Mouse (Mus musculus): Measurements from ENCODE around the gene Cnot8.

Gene Cnot8

GRCm38 (mm10) chr11:58146241-58146640 lies 42.3 kb downstream of the Cnot8 start:
- in situ Hi-C loops (cut with MboI; ENCODE audit: low sequenced_read_pairs) = no loop called here

GRCm38 (mm10) chr11:58155458-58155857 lies 51.5 kb downstream of the Cnot8 start:
- in situ Hi-C loops (cut with MboI; ENCODE audit: low sequenced_read_pairs) = no loop called here

GRCm38 (mm10) chr11:58156871-58157270 lies 52.9 kb downstream of the Cnot8 start:
- in situ Hi-C loops (cut with MboI; ENCODE audit: low sequenced_read_pairs) = no loop called here

GRCm38 (mm10) chr11:58165072-58165471 lies 61.1 kb downstream of the Cnot8 start:
- in situ Hi-C loops (cut with MboI; ENCODE audit: low sequenced_read_pairs) = no loop called here

GRCm38 (mm10) chr11:58167822-58168166 lies 63.8 kb downstream of the Cnot8 start:
- in situ Hi-C loops (cut with MboI; ENCODE audit: low sequenced_read_pairs) = no loop called here

Data from CH12F3 (cell line).